Mouse (Mus musculus): Measurements from ENCODE around the gene Nap1l5. TPM values are rescaled to one million over a fixed set of nuclear protein-coding genes. Genes with fewer than 3 reads are reported as not detected.

Gene Nap1l5
- total RNA-seq, 2 experiments from 2014 or later = 236 to 310 TPM

GRCm38 (mm10) chr6:58855676-58856367, 51.1 kb downstream of the Nap1l5 start:
- DNase-seq (ENCODE audit: low spot score in 2 of 2) = peak in 1 of 2 experiments; percentile 48
- intact Hi-C loops (cut with DNase I) = no loop called here

Other genes starting within 250 kb of the Nap1l5 start
- gene Herc3, start 75.6 kb downstream of the Nap1l5 start, total RNA-seq (2021) = 100 to 1,000 TPM; 324 to 375 TPM
- 10 to 100 TPM; 11.3 to 13.1 TPM for gene Fam13a, start 117.5 kb upstream of the Nap1l5 start, total RNA-seq (2021)

Data from left cerebral cortex, postnatal 14 days (tissue).